Mouse (Mus musculus): ENCODE measurements around the gene 1700080O16Rik.

Gene 1700080O16Rik

DNA sequence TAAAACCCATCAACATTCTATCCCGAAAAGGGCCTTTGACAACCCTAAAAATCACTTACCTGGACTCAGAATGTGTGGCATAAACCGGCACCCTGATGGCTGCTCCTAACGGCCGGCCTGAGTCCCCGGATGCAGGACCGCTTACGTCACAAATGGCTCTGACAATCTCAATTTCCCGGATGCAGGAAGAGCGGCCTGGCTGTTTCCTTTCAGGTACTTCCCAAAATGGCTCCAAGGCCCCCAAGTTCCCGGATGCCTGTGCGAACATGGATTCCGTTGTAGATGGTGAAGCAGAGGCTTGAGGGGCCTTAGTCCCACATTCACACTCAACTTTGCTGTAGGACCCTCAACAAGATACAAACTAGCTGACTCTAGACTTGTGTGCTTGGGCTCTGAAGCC is at the start of gene 1700080O16Rik:
1700080O16Rik (minus strand) TSS at position 101 of the 400 bp plus-strand sequence.
- DNase-seq (ENCODE audit: low spot score in 2 of 2): no peak

DNA sequence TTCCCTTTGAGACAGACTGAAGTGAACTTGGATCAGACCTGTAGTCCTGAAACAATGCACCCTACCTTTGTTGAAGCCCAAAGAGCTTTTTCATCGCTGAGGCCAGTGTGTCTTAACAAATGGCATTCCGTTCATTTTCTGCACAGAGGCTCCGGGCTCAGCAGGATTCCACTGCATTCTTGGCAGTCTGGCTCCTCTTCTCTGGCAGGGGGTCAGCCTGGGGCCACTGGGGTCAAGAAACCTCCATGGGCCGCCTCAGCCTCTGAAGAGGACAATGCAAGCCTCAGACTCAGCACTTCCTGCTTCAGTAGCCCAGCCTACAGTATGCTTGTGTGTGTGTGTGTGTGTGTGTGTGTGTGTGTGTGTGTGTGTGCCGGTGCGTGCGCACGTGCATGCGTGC is 45.1 kb upstream of the 1700080O16Rik start:
- peak in 1 of 2 experiments; percentile 16 for DNase-seq (ENCODE audit: low spot score in 2 of 2)

DNA sequence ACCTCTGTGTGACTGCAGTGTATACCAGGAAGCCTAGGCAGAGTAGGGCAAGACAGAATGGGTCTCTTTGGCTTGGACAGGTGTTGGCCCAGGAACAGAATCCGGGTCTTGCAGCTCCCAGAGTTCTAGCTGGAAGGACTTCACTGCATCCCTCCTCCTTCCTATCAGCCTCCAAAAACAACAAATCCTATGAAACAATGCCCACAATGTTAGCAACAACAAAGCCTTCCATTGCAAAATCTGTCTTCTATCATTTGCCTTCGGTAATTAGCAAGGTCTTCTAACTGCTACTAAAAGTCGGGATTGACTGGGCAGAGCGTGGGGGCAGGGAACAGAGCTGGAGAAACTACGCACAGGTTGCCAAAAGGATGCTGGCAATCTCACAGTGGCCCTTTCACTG is 27.5 kb upstream of the 1700080O16Rik start:
- no peak for DNase-seq (ENCODE audit: low spot score in 2 of 2)

GRCm38 (mm10) chrX:51999426-51999825 is 26.9 kb upstream of the 1700080O16Rik start:
- DNase-seq (ENCODE audit: low spot score in 2 of 2): no peak

DNA sequence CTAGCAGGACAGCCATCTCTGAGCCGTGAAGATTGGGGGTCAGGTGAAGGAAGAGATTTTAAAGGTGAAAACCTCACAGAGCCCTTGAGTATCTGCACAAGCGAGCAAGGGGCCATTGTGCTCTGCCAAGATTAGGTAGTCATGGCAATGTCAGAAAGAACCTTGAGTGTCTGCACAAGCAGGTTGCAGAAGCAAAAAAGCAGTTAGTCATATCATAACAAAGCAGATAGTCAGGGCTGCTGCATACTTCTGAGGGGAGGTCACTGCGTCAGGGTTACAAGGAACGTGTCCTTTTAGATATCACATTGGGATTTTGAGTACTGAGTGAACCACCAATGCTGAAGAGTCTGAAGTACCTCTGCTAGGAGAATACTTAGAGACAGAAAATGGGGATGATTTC is 3.8 kb upstream of the 1700080O16Rik start:
- no peak for DNase-seq (ENCODE audit: low spot score in 2 of 2)

DNA sequence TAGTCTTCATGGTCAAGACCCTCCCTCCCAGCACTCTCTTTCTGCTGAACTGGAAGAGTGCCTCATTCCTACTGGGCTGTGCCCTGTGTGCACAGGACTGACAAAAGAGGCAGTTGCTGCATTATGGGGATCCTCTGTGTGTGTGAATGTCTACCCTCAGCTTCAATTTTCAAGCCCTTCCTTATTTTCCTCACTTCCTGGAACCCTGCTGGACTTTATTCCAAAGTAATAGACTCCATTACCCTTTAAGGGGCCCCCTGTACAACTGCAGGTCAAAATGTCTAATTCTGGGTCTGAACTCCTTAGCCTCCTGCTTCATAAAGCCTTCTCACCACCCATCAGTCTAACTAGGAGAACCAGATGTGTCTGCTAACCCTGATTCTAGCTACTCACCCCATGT is 2.0 kb upstream of the 1700080O16Rik start:
- no peak for DNase-seq (ENCODE audit: low spot score in 2 of 2)

DNA sequence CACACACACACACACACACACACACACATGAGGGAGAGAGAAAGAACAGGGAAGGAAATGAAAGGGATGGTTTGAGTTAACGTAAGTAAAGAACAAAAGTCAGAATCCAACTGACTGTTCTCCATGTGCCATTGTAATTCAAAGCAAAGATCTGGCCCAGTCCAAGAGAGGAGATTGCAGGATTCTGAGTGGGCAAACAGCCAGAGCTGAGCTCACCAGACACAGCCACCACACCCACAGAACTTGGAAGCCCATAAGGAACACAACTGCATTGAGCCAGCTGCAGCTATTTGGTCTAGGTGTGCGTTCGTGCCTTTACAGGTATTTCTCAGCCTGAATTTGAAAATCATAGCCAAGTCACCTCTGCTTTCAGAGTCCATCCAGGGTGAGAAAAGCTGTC is 24.5 kb downstream of the 1700080O16Rik start:
- DNase-seq (ENCODE audit: low spot score in 2 of 2): peak in 1 of 2 experiments; percentile 20

- no peak for DNase-seq (ENCODE audit: low spot score in 2 of 2)
Measured at GRCm38 (mm10) chrX:51938076-51938475, 34.5 kb downstream of the 1700080O16Rik start.

- no peak for DNase-seq (ENCODE audit: low spot score in 2 of 2)
Measured at GRCm38 (mm10) chrX:51919091-51919490, 53.5 kb downstream of the 1700080O16Rik start.
